Mouse (Mus musculus): ENCODE results near the gene Supt4a. TPM values are rescaled to one million over a fixed set of nuclear protein-coding genes. Genes with fewer than 3 reads are reported as not detected.

Supt4a gene
- polyA plus RNA-seq, 1 experiment from 2014 or later, result 137 TPM

DNA sequence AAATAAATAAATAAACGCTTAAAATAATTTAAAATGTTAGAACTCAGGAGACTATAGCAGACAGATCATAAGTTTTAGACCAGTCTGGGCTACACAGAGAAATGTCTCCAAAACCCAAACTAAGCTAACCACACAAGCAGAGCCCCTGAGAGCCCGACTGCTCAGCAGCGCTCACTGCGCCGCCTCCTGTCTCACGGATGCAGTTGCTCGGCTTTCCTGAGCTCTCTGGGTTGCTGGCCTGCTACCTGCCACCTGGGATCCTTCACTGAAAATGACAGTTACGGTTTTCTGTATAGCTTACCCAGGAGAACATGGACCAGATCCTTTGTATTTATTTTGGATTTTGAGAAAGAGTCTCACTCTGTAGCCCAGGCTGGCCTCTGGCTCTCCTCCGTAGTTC is 17.0 kb upstream of the Supt4a start:
- Histone ChIP-seq H3K4me2 (ENCODE audit: low read depth, low read length) (no peak overlapping the region), H3K27me3 (ENCODE audit: control insufficient read depth, insufficient read depth, low read length) (no peaks in the 10 kb centered on the region), H3K4me1 (ENCODE audit: control insufficient read depth, insufficient read depth, low read length) (no peaks in the 10 kb centered on the region), H3K9ac (replicated peaks; ENCODE audit: low read depth, low read length) (no peak overlapping the region), H3K4me3 (ENCODE audit: low read depth, low read length) (no peak overlapping the region), H3K36me3 (ENCODE audit: control insufficient read depth, insufficient read depth, low read length) (no peaks in the 10 kb centered on the region), H3K9me3 (ENCODE audit: control insufficient read depth, low read length) (no peaks in the 10 kb centered on the region), H3K27ac (ENCODE audit: low read depth, low read length) (no peak overlapping the region)
- no peak for ATAC-seq (ENCODE audit: low read depth)
- WGBS, result 58% methylated on average over 9 of the region's 9 CpGs

DNA sequence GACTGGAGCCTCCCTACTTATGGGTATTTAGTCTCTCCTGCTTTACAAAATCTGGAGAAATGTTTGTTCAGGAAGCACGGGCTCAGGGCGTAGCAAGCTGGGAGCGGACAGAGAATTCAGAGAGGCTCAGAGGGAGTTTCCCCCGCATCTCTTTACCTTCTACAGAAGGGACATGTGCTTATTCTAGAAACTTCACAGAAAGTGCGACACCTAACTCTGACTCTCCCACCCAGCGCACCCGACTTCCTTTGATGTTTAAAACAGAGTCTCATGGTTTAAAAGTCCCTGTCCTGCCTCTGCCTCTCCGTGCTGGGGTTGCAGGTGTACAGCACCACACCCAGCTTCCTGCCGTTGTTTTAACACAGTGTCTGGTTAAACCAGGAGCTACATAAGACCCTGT is 16.5 kb upstream of the Supt4a start:
- H3K4me1 ChIP-seq (ENCODE audit: control insufficient read depth, insufficient read depth, low read length), result no peaks in the 10 kb centered on the region
- no peak overlapping the region for H3K27ac ChIP-seq (ENCODE audit: low read depth, low read length)
- H3K9ac ChIP-seq (replicated peaks; ENCODE audit: low read depth, low read length), result no peak overlapping the region
- no peak for ATAC-seq (ENCODE audit: low read depth)
- H3K4me2 ChIP-seq (ENCODE audit: low read depth, low read length), result no peak overlapping the region
- H3K4me3 ChIP-seq (ENCODE audit: low read depth, low read length), result no peak overlapping the region
- no peaks in the 10 kb centered on the region for H3K36me3 ChIP-seq (ENCODE audit: control insufficient read depth, insufficient read depth, low read length)
- no peaks in the 10 kb centered on the region for H3K9me3 ChIP-seq (ENCODE audit: control insufficient read depth, low read length)
- WGBS, result 75% methylated on average over 9 of the region's 9 CpGs
- no peaks in the 10 kb centered on the region for H3K27me3 ChIP-seq (ENCODE audit: control insufficient read depth, insufficient read depth, low read length)

DNA sequence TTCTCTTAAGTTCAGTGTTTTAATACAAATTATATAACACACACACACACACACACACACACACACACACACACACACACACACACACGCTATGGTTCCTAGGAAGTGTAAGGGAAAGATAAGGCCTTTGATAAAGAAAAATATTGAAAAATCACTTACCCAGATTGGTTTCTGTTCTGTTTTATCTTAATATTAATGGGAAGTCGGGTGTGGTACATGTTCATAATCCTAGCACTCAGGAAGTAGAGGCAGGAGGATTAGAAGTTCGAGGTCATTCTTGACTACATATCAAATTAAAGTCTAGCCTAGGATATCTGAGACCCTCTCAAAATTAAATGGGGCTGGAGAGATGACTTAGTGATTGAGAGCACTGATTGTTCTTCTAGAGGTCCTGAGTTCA is 15.2 kb upstream of the Supt4a start:
- Histone ChIP-seq H3K36me3 (ENCODE audit: control insufficient read depth, insufficient read depth, low read length) (no peaks in the 10 kb centered on the region), H3K4me3 (ENCODE audit: low read depth, low read length) (no peak overlapping the region), H3K9ac (replicated peaks; ENCODE audit: low read depth, low read length) (no peak overlapping the region), H3K27ac (ENCODE audit: low read depth, low read length) (no peak overlapping the region), H3K4me2 (ENCODE audit: low read depth, low read length) (no peak overlapping the region), H3K4me1 (ENCODE audit: control insufficient read depth, insufficient read depth, low read length) (no peaks in the 10 kb centered on the region), H3K9me3 (ENCODE audit: control insufficient read depth, low read length) (no peaks in the 10 kb centered on the region), H3K27me3 (ENCODE audit: control insufficient read depth, insufficient read depth, low read length) (no peaks in the 10 kb centered on the region)
- WGBS, result 88% methylated on average over 3 of the region's 3 CpGs
- ATAC-seq (ENCODE audit: low read depth), result no peak

DNA sequence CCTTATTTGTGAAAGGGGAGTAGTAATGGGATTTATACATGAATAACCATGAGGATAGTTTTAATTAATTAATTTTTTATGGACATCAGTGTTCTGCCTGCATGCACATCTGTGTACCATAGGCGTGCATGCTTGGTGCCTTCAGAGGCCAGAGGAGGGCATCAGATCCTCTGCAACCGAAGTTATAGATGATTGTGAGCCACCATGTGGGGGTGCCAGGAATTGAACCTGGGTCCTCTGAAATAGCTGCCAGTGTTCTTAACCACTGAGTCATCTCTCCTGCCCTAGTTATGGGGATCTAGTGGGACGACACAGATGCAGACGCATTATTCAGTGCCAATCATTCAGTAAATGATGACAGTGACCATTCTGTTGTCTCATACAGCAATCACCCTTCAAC is 14.5 kb upstream of the Supt4a start:
- 86% methylated on average over 4 of the region's 4 CpGs for WGBS
- H3K36me3 ChIP-seq (ENCODE audit: control insufficient read depth, insufficient read depth, low read length), result no peaks in the 10 kb centered on the region
- no peaks in the 10 kb centered on the region for H3K9me3 ChIP-seq (ENCODE audit: control insufficient read depth, low read length)
- no peaks in the 10 kb centered on the region for H3K4me1 ChIP-seq (ENCODE audit: control insufficient read depth, insufficient read depth, low read length)
- no peak overlapping the region for H3K4me3 ChIP-seq (ENCODE audit: low read depth, low read length)
- H3K9ac ChIP-seq (replicated peaks; ENCODE audit: low read depth, low read length), result no peak overlapping the region
- no peak for ATAC-seq (ENCODE audit: low read depth)
- no peak overlapping the region for H3K27ac ChIP-seq (ENCODE audit: low read depth, low read length)
- no peak overlapping the region for H3K4me2 ChIP-seq (ENCODE audit: low read depth, low read length)
- H3K27me3 ChIP-seq (ENCODE audit: control insufficient read depth, insufficient read depth, low read length), result no peaks in the 10 kb centered on the region

DNA sequence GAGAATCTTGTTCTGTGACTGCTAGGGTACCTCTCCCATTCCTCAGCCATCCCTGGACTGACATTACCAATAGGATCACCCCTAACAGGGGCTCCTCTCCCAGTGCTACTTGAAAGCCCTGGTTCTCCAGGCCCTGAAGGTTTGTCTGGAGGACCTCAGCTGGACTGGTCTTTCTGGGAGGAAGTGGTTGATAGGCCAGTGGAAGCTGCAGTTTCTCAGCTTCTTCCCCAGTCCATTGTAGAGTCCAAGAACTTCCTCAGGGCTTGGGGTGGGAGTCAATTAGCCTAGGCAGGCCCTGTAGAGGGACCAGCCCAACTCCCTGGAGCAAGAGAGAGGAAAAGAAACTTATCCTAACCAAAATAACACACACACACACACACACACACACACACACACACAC is 11.8 kb upstream of the Supt4a start:
- Histone ChIP-seq H3K9me3 (ENCODE audit: control insufficient read depth, low read length) (no peaks in the 10 kb centered on the region), H3K4me1 (ENCODE audit: control insufficient read depth, insufficient read depth, low read length) (no peaks in the 10 kb centered on the region), H3K9ac (replicated peaks; ENCODE audit: low read depth, low read length) (no peak overlapping the region), H3K4me2 (ENCODE audit: low read depth, low read length) (no peak overlapping the region), H3K27me3 (ENCODE audit: control insufficient read depth, insufficient read depth, low read length) (no peaks in the 10 kb centered on the region), H3K36me3 (ENCODE audit: control insufficient read depth, insufficient read depth, low read length) (no peaks in the 10 kb centered on the region), H3K27ac (ENCODE audit: low read depth, low read length) (no peak overlapping the region), H3K4me3 (ENCODE audit: low read depth, low read length) (no peak overlapping the region)
- ATAC-seq (ENCODE audit: low read depth), result no peak

DNA sequence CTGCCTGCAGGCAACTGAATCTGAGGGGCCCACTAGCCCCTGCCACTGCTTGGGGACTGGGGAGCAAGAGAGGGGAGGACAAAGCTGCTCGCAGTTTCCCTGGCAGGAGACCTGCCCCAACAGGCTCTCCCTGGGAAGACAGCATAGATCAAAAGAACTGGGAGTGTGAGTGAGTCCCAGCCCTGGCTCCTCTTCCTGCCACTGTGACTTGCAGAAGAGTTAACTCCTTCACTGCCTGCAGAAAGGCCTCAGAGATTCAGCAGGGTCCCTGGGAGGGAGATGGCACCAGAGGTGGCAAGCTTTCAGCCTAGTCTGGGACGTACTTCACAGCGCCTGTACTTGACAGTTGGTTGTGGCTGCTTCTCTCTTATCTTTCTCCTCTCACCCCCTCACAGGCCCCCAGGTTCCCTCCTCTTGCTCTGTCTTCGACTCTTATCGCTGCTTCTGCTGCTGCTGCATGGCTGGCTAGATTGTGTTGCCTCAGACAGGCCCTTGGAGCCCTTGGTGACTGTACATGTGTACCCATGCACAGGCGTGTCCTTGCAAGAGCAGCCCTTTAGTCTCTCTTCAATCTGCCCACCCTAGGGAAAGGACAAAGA is 11.3 kb upstream of the Supt4a start:
- Histone ChIP-seq H3K4me1 (ENCODE audit: control insufficient read depth, insufficient read depth, low read length) (no peaks in the 10 kb centered on the region), H3K27me3 (ENCODE audit: control insufficient read depth, insufficient read depth, low read length) (no peaks in the 10 kb centered on the region), H3K36me3 (ENCODE audit: control insufficient read depth, insufficient read depth, low read length) (no peaks in the 10 kb centered on the region), H3K9ac (replicated peaks; ENCODE audit: low read depth, low read length) (no peak overlapping the region), H3K4me2 (ENCODE audit: low read depth, low read length) (no peak overlapping the region), H3K4me3 (ENCODE audit: low read depth, low read length) (no peak overlapping the region), H3K9me3 (ENCODE audit: control insufficient read depth, low read length) (no peaks in the 10 kb centered on the region), H3K27ac (ENCODE audit: low read depth, low read length) (no peak overlapping the region)
- 36% methylated on average over 6 of the region's 6 CpGs for WGBS
- no peak for ATAC-seq (ENCODE audit: low read depth)

DNA sequence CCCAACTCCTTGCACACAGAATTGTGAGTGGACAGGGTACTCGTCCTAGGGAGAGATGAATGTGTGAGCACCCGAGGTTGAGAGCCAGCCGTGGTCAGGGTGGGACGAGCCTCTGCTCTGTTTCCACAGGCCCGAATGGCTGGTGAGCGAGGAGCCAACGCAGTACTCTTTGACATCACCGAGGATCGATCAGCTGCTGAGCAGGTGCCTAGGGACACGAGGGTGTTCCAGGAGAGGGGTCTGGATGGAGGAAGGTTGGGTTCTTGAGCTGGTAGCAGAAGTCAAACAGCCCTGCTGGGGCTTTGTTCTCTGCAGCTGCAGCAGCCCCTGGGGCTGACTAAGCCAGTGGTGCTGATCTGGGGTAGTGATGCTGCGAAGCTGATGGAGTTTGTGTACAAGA is 10.3 kb upstream of the Supt4a start:
- Histone ChIP-seq H3K4me1 (ENCODE audit: control insufficient read depth, insufficient read depth, low read length) (no peaks in the 10 kb centered on the region), H3K36me3 (ENCODE audit: control insufficient read depth, insufficient read depth, low read length) (no peaks in the 10 kb centered on the region), H3K4me3 (ENCODE audit: low read depth, low read length) (no peak overlapping the region), H3K27ac (ENCODE audit: low read depth, low read length) (no peak overlapping the region), H3K4me2 (ENCODE audit: low read depth, low read length) (no peak overlapping the region), H3K27me3 (ENCODE audit: control insufficient read depth, insufficient read depth, low read length) (no peaks in the 10 kb centered on the region), H3K9ac (replicated peaks; ENCODE audit: low read depth, low read length) (no peak overlapping the region), H3K9me3 (ENCODE audit: control insufficient read depth, low read length) (no peaks in the 10 kb centered on the region)
- WGBS, result 65% methylated on average over 11 of the region's 11 CpGs
- ATAC-seq (ENCODE audit: low read depth), result no peak

DNA sequence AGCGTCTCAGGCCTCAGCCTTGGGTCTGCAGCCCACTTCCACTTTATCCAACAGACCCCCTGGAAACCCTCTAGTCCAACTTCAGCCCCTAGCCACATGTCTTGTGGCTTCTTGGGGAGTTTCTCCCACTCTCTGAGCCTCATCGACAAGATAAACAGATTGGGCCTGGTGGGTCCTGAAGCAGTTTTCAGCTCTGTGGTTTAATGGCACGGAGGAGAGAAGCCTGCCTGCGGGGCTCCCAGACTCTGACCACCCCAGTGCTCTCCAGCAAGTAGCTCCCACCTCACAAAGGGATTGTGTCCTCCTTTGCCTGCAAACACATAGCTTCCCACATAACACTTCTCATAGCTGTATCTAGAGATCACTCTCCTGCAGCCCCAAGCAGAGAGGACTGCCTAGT is 9.9 kb upstream of the Supt4a start:
- WGBS, result 67% methylated on average over 4 of the region's 4 CpGs
- H3K9me3 ChIP-seq (ENCODE audit: control insufficient read depth, low read length), result no peaks in the 10 kb centered on the region
- no peak overlapping the region for H3K27ac ChIP-seq (ENCODE audit: low read depth, low read length)
- H3K27me3 ChIP-seq (ENCODE audit: control insufficient read depth, insufficient read depth, low read length), result no peaks in the 10 kb centered on the region
- H3K4me2 ChIP-seq (ENCODE audit: low read depth, low read length), result no peak overlapping the region
- no peak for ATAC-seq (ENCODE audit: low read depth)
- no peaks in the 10 kb centered on the region for H3K4me1 ChIP-seq (ENCODE audit: control insufficient read depth, insufficient read depth, low read length)
- no peak overlapping the region for H3K4me3 ChIP-seq (ENCODE audit: low read depth, low read length)
- no peak overlapping the region for H3K9ac ChIP-seq (replicated peaks; ENCODE audit: low read depth, low read length)
- H3K36me3 ChIP-seq (ENCODE audit: control insufficient read depth, insufficient read depth, low read length), result no peaks in the 10 kb centered on the region

DNA sequence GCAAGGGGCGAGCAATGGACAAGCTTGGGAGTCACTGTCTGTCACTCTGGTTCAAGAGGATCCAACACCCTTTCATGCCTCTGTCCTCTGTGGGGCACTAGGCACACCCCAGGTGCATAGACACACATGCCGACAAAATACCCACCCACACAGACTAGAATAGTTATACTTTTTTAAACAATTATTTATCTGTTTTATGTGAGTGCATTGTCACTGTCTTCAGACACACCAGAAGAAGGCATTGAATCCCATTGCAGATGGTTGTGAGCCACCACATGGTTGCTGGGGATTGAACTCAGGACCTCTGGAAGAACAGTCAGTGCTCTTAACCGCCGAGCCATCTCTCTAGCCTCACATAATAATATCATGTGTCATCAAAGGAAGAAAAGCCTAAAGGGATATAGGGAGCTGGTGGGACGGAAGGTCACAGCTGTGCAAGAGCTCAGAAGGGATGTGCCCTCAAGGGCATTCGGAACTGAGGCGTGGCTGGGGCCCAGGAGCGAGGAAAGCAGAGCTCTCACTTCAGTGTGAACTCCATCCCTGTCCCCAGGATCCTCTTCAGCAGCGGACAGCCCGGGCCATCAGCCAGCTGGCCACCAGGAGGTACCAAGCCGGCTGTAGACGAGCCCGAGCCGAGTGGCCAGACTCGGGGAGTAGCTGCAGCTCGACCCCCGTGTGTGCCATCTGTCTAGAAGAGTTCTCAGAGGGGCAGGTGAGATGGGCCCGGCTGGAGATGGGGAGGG is 8.3 kb upstream of the Supt4a start:
- Histone ChIP-seq H3K27ac (ENCODE audit: low read depth, low read length) (no peak overlapping the region), H3K4me3 (ENCODE audit: low read depth, low read length) (no peak overlapping the region), H3K4me1 (ENCODE audit: control insufficient read depth, insufficient read depth, low read length) (no peaks in the 10 kb centered on the region), H3K4me2 (ENCODE audit: low read depth, low read length) (no peak overlapping the region), H3K36me3 (ENCODE audit: control insufficient read depth, insufficient read depth, low read length) (no peaks in the 10 kb centered on the region), H3K27me3 (ENCODE audit: control insufficient read depth, insufficient read depth, low read length) (no peaks in the 10 kb centered on the region), H3K9me3 (ENCODE audit: control insufficient read depth, low read length) (no peaks in the 10 kb centered on the region), H3K9ac (replicated peaks; ENCODE audit: low read depth, low read length) (no peak overlapping the region)
- no peak for ATAC-seq (ENCODE audit: low read depth)
- 63% methylated on average over 18 of the region's 18 CpGs for WGBS
